Mouse (Mus musculus) testis, adult 2 months (tissue): Measurements from ENCODE around the gene Mff.

ENCODE experiments used
- CTCF ChIP-seq: fragments of 200-500 bp; IDR thresholded peaks from 2 replicates; pipeline ENCODE4 v1.5.1; 2012; ENCODE audit warnings: low read depth, mild to moderate bottlenecking, inconsistent platforms, low read length, moderate library complexity; ENCODE audit not compliant: control insufficient read depth, insufficient read depth, insufficient replicate concordance
- POLR2A ChIP-seq: fragments of 200-500 bp; IDR thresholded peaks from 2 replicates; pipeline ENCODE4 v1.6.1; 2012; ENCODE audit warnings: low read depth, mild to moderate bottlenecking, inconsistent platforms, low read length, moderate library complexity; ENCODE audit not compliant: control insufficient read depth

- TF ChIP-seq CTCF, result no peak
- TF ChIP-seq POLR2A, result no peak
Measured at GRCm38 (mm10) chr1:82793986-82794385, 69.3 kb downstream of the Mff start.
